ENCODE assay signal across 21 mouse cellular contexts in genomic region chr1:42532908-42533307, GRCm38 (mm10).
DNase-seq lines count a peak whose midpoint lies in the region; ATAC-seq lines count a peak whose summit lies in the region.
"Had no signal": no experiment of that assay in that cellular context is flagged by ENCODE, and none has a peak within 500 bp of the region (broad histone marks: within the 10 kb centered on the region; RNA-seq: fewer than 3 reads in every experiment).

No protein-coding gene starts in this region.

- H3K36me3 ChIP-seq in heart, embryonic 10.5 days, result no peaks in the 10 kb centered on the region
- no peaks in the 10 kb centered on the region for H3K36me3 ChIP-seq in midbrain, embryonic 11.5 days (ENCODE audit: control insufficient read depth, insufficient read depth, low read length)
- H3K36me3 ChIP-seq in midbrain, embryonic 10.5 days, result no peaks in the 10 kb centered on the region
- no peaks in the 10 kb centered on the region for H3K36me3 ChIP-seq in hindbrain, embryonic 10.5 days
- H3K36me3 ChIP-seq: forebrain, embryonic 12.5 days; kidney, embryonic 15.5 days; limb, embryonic 10.5 days; lung, embryonic 15.5 days; neural tube, embryonic 15.5 days had no signal

- H3K27me3 ChIP-seq in heart, embryonic 10.5 days (ENCODE audit: insufficient read depth, poor library complexity, severe bottlenecking), result no peaks in the 10 kb centered on the region
- H3K27me3 ChIP-seq in midbrain, embryonic 11.5 days (ENCODE audit: control insufficient read depth, insufficient read depth, low read length), result no peaks in the 10 kb centered on the region
- no peaks in the 10 kb centered on the region for H3K27me3 ChIP-seq in midbrain, embryonic 10.5 days (ENCODE audit: low read depth, poor library complexity, severe bottlenecking)
- peaks cover 5% of the 10 kb centered on the region; the same call in 1 of the 2 replicates for H3K27me3 ChIP-seq in hindbrain, embryonic 10.5 days (ENCODE audit: insufficient read depth, poor library complexity, severe bottlenecking)
- H3K27me3 ChIP-seq: forebrain, embryonic 12.5 days; kidney, embryonic 15.5 days; lung, embryonic 15.5 days had no signal

- H3K9me3 ChIP-seq in heart, embryonic 10.5 days, result no peaks in the 10 kb centered on the region
- no peaks in the 10 kb centered on the region for H3K9me3 ChIP-seq in midbrain, embryonic 11.5 days (ENCODE audit: control insufficient read depth, low read length)
- no peaks in the 10 kb centered on the region for H3K9me3 ChIP-seq in midbrain, embryonic 10.5 days (replicated peaks)
- no peaks in the 10 kb centered on the region for H3K9me3 ChIP-seq in hindbrain, embryonic 10.5 days
- H3K9me3 ChIP-seq: forebrain, embryonic 12.5 days; kidney, embryonic 15.5 days; limb, embryonic 10.5 days; lung, embryonic 15.5 days; neural tube, embryonic 15.5 days had no signal

- DNase-seq in heart, adult 18-20 months, result peak; percentile 62 to 74
- no peak for DNase-seq in heart, embryonic 10.5 days (ENCODE audit: low spot score)
- peak; percentile 14 for DNase-seq in midbrain, embryonic 11.5 days (ENCODE audit: low spot score, missing footprints)
- DNase-seq in midbrain, embryonic 10.5 days (ENCODE audit: low spot score), result no peak
- peak; percentile 37 for DNase-seq in heart, postnatal 4 days
- no peak for DNase-seq in hindbrain, embryonic 10.5 days (ENCODE audit: low spot score)
- no peak for DNase-seq in retina, embryonic 14.5 days (ENCODE audit: low spot score)
- DNase-seq: adrenal gland, adult 2 months; cerebellum, postnatal 10 days; embryo, embryonic 11 days; midbrain, embryonic 14.5 days; retina, postnatal 1 day; right cerebral cortex, postnatal 4 days; thymus, postnatal 4 days had no signal

- ATAC-seq in midbrain, embryonic 11.5 days (ENCODE audit: low FRiP score), result no peak
- no peak for ATAC-seq in erythroid progenitor cell, adult 5-6 weeks (replicated peaks; ENCODE audit: low FRiP score, poor library complexity, severe bottlenecking)

- H3K4me3 ChIP-seq in heart, embryonic 10.5 days, result no peak overlapping the region
- H3K4me3 ChIP-seq in midbrain, embryonic 11.5 days (ENCODE audit: low read depth, low read length), result no peak overlapping the region
- no peak overlapping the region for H3K4me3 ChIP-seq in midbrain, embryonic 10.5 days
- H3K4me3 ChIP-seq in hindbrain, embryonic 10.5 days, result no peak overlapping the region
- H3K4me3 ChIP-seq: forebrain, embryonic 12.5 days; kidney, embryonic 15.5 days; limb, embryonic 10.5 days; lung, embryonic 15.5 days; myocyte; neural tube, embryonic 15.5 days had no signal

- no peak overlapping the region for H3K27ac ChIP-seq in heart, embryonic 10.5 days
- H3K27ac ChIP-seq in midbrain, embryonic 11.5 days (ENCODE audit: low read depth, low read length), result no peak overlapping the region
- H3K27ac ChIP-seq in midbrain, embryonic 10.5 days (replicated peaks), result no peak overlapping the region
- H3K27ac ChIP-seq in hindbrain, embryonic 10.5 days, result no peak overlapping the region
- H3K27ac ChIP-seq: forebrain, embryonic 12.5 days; kidney, embryonic 15.5 days; limb, embryonic 10.5 days; lung, embryonic 15.5 days; neural tube, embryonic 15.5 days had no signal

- H3K4me2 ChIP-seq in midbrain, embryonic 11.5 days, result no peak overlapping the region
- H3K4me2 ChIP-seq: forebrain, embryonic 12.5 days; kidney, embryonic 15.5 days; lung, embryonic 15.5 days; neural tube, embryonic 15.5 days had no signal

- WGBS in heart, embryonic 10.5 days, result 63% methylated on average over 6 of the region's 6 CpGs
- WGBS in midbrain, embryonic 11.5 days, result 81% methylated on average over 6 of the region's 6 CpGs
- 84% methylated on average over 6 of the region's 6 CpGs for WGBS in midbrain, embryonic 10.5 days
- WGBS in hindbrain, embryonic 10.5 days, result 85% methylated on average over 6 of the region's 6 CpGs

- no peak overlapping the region for H3K9ac ChIP-seq in midbrain, embryonic 11.5 days (ENCODE audit: low read length)
- H3K9ac ChIP-seq: forebrain, embryonic 12.5 days; kidney, embryonic 15.5 days; lung, embryonic 15.5 days; neural tube, embryonic 15.5 days had no signal

- H3K4me1 ChIP-seq in heart, embryonic 10.5 days, result no peaks in the 10 kb centered on the region
- H3K4me1 ChIP-seq in midbrain, embryonic 11.5 days (ENCODE audit: control insufficient read depth, insufficient read depth, low read length), result no peaks in the 10 kb centered on the region
- 0 out of 2 replicates have a peak, but pooled peaks cover under 1% of the 10 kb centered on the region for H3K4me1 ChIP-seq in midbrain, embryonic 10.5 days
- no peaks in the 10 kb centered on the region for H3K4me1 ChIP-seq in hindbrain, embryonic 10.5 days (replicated peaks)
- H3K4me1 ChIP-seq: limb, embryonic 10.5 days; lung, embryonic 15.5 days; neural tube, embryonic 15.5 days had no signal

Comparison
In these comparisons a context has a peak if more than half of its experiments do, and no peak if none do; other contexts are left out.
1. DNase-seq: peak in heart, adult 18-20 months (2 of 2), midbrain, embryonic 11.5 days (single experiment) and heart, postnatal 4 days (single experiment); none in heart, embryonic 10.5 days (single experiment), midbrain, embryonic 10.5 days (single experiment), hindbrain, embryonic 10.5 days (single experiment) and retina, embryonic 14.5 days (single experiment).